18 mouse cellular contexts compared by ENCODE assay signal in the genomic region with DNA sequence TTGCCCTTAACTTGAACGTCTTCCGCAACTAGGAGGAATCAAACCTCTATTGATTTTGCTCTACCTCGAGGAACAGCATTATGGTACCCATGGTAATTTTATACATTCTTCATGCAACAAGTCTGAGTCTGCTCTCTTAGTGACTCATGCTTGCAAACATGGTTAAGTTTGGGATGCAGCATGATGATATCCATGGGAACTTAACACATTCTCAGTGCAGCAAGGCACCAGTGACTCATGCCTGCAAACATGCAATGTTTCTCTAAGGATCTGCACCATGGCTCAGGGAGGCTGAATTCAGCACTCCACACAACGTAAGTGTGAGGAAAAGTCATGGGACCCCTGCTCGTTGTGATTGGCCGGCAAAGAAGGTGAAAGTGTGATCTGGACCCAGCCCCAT.
"Had no signal": no experiment of that assay in that cellular context is flagged by ENCODE, and none has a peak within 500 bp of the region (broad histone marks: within the 10 kb centered on the region; RNA-seq: fewer than 3 reads in every experiment).

No protein-coding gene starts in this region.

- H3K9me3 ChIP-seq: midbrain, embryonic 10.5 days; midbrain, embryonic 12.5 days; neural tube, embryonic 12.5 days had no signal

- H3K27ac ChIP-seq: midbrain, embryonic 10.5 days; midbrain, embryonic 12.5 days; neural tube, embryonic 12.5 days had no signal

- DNase-seq: lung, adult 18-20 months; lung, embryonic 14.5 days; lung, postnatal 10 days; lung, postnatal 4 days; midbrain, embryonic 14.5 days; retina, postnatal 1 day; right cerebral cortex, adult 18-20 months; right cerebral cortex, postnatal 25 days; right cerebral cortex, postnatal 4 days; spleen, adult 18-20 months; thymus, adult 18-20 months; thymus, postnatal 14 days; thymus, postnatal 36 days had no signal

- H3K9ac ChIP-seq: lung, embryonic 14.5 days; midbrain, embryonic 12.5 days; neural tube, embryonic 12.5 days had no signal

- H3K4me1 ChIP-seq: midbrain, embryonic 12.5 days; neural tube, embryonic 12.5 days had no signal

- ATAC-seq: midbrain, embryonic 16.5 days had no signal

- H3K4me2 ChIP-seq: lung, embryonic 14.5 days; midbrain, embryonic 12.5 days; neural tube, embryonic 12.5 days had no signal

- H3K36me3 ChIP-seq: midbrain, embryonic 10.5 days; midbrain, embryonic 12.5 days; neural tube, embryonic 12.5 days had no signal

- H3K4me3 ChIP-seq: midbrain, embryonic 10.5 days; midbrain, embryonic 12.5 days; myocyte; neural tube, embryonic 12.5 days had no signal

- H3K27me3 ChIP-seq: midbrain, embryonic 12.5 days; neural tube, embryonic 12.5 days had no signal
